Mouse (Mus musculus): Measurements from ENCODE around the gene Chsy1. TPM values are rescaled to one million over a fixed set of nuclear protein-coding genes. Genes with fewer than 3 reads are reported as not detected.

Chsy1 gene
- polyA plus RNA-seq, 1 experiment from 2014 or later, result 23.1 TPM

GRCm38 (mm10) chr7:66150411-66150810 lies 41.1 kb downstream of the Chsy1 start:
- no peak overlapping the region for H3K4me3 ChIP-seq (ENCODE audit: low read depth, low read length)
- no peak overlapping the region for H3K27ac ChIP-seq (ENCODE audit: low read depth, low read length)
- no peaks in the 10 kb centered on the region for H3K27me3 ChIP-seq (replicated peaks; ENCODE audit: control insufficient read depth, insufficient read depth, low read length)
- H3K36me3 ChIP-seq (ENCODE audit: control insufficient read depth, insufficient read depth, low read length), result peaks cover 16% of the 10 kb centered on the region; the same call in 1 of the 2 replicates
- H3K9ac ChIP-seq (ENCODE audit: low read depth, low read length), result no peak overlapping the region
- H3K9me3 ChIP-seq (ENCODE audit: control insufficient read depth, low read length), result no peaks in the 10 kb centered on the region
- DNase-seq (ENCODE audit: low spot score) (no peak), ATAC-seq (replicated peaks; ENCODE audit: low FRiP score) (no peak)
- H3K4me1 ChIP-seq (replicated peaks; ENCODE audit: control insufficient read depth, insufficient read depth, low read length), result 0 out of 2 replicates have a peak, but pooled peaks cover 6% of the 10 kb centered on the region
- H3K4me2 ChIP-seq, result no peak overlapping the region
- WGBS, result 80% methylated on average over 3 of the region's 3 CpGs

- no peak for ATAC-seq (replicated peaks; ENCODE audit: low FRiP score)
- Histone ChIP-seq H3K9me3 (ENCODE audit: control insufficient read depth, low read length) (no peaks in the 10 kb centered on the region), H3K4me2 (no peak overlapping the region), H3K27ac (ENCODE audit: low read depth, low read length) (no peak overlapping the region), H3K27me3 (replicated peaks; ENCODE audit: control insufficient read depth, insufficient read depth, low read length) (no peaks in the 10 kb centered on the region), H3K36me3 (ENCODE audit: control insufficient read depth, insufficient read depth, low read length) (peaks cover 6% of the 10 kb centered on the region; the same call in 1 of the 2 replicates), H3K4me1 (replicated peaks; ENCODE audit: control insufficient read depth, insufficient read depth, low read length) (0 out of 2 replicates have a peak, but pooled peaks cover 4% of the 10 kb centered on the region), H3K9ac (ENCODE audit: low read depth, low read length) (no peak overlapping the region), H3K4me3 (ENCODE audit: low read depth, low read length) (no peak overlapping the region)
- WGBS, result 84% methylated on average over 9 of the region's 9 CpGs
- no peak for DNase-seq (ENCODE audit: low spot score)
These were observed 48.1 kb downstream of the Chsy1 start for GRCm38 (mm10) chr7:66157413-66157812.

GRCm38 (mm10) chr7:66157861-66158415 lies 48.6 kb downstream of the Chsy1 start:
- ATAC-seq (replicated peaks; ENCODE audit: low FRiP score), result no peak
- Histone ChIP-seq H3K27me3 (replicated peaks; ENCODE audit: control insufficient read depth, insufficient read depth, low read length) (no peaks in the 10 kb centered on the region), H3K4me2 (no peak overlapping the region), H3K36me3 (ENCODE audit: control insufficient read depth, insufficient read depth, low read length) (peaks cover 2% of the 10 kb centered on the region; the same call in 1 of the 2 replicates), H3K4me1 (replicated peaks; ENCODE audit: control insufficient read depth, insufficient read depth, low read length) (0 out of 2 replicates have a peak, but pooled peaks cover 4% of the 10 kb centered on the region), H3K27ac (ENCODE audit: low read depth, low read length) (no peak overlapping the region), H3K4me3 (ENCODE audit: low read depth, low read length) (no peak overlapping the region), H3K9ac (ENCODE audit: low read depth, low read length) (no peak overlapping the region), H3K9me3 (ENCODE audit: control insufficient read depth, low read length) (no peaks in the 10 kb centered on the region)
- no peak for DNase-seq (ENCODE audit: low spot score)
- 92% methylated on average over 4 of the region's 4 CpGs for WGBS

GRCm38 (mm10) chr7:66158616-66159129 lies 49.4 kb downstream of the Chsy1 start:
- Histone ChIP-seq H3K4me2 (no peak overlapping the region), H3K4me3 (ENCODE audit: low read depth, low read length) (no peak overlapping the region), H3K27ac (ENCODE audit: low read depth, low read length) (no peak overlapping the region), H3K27me3 (replicated peaks; ENCODE audit: control insufficient read depth, insufficient read depth, low read length) (no peaks in the 10 kb centered on the region), H3K36me3 (ENCODE audit: control insufficient read depth, insufficient read depth, low read length) (no peaks in the 10 kb centered on the region), H3K9ac (ENCODE audit: low read depth, low read length) (no peak overlapping the region), H3K9me3 (ENCODE audit: control insufficient read depth, low read length) (no peaks in the 10 kb centered on the region), H3K4me1 (replicated peaks; ENCODE audit: control insufficient read depth, insufficient read depth, low read length) (0 out of 2 replicates have a peak, but pooled peaks cover 4% of the 10 kb centered on the region)
- no peak for DNase-seq (ENCODE audit: low spot score)
- WGBS, result 85% methylated on average over 9 of the region's 9 CpGs
- no peak for ATAC-seq (replicated peaks; ENCODE audit: low FRiP score)

- DNase-seq (ENCODE audit: low spot score) (no peak), ATAC-seq (replicated peaks; ENCODE audit: low FRiP score) (no peak)
- Histone ChIP-seq H3K9ac (ENCODE audit: low read depth, low read length) (no peak overlapping the region), H3K4me2 (no peak overlapping the region), H3K36me3 (ENCODE audit: control insufficient read depth, insufficient read depth, low read length) (no peaks in the 10 kb centered on the region), H3K4me3 (ENCODE audit: low read depth, low read length) (no peak overlapping the region), H3K27me3 (replicated peaks; ENCODE audit: control insufficient read depth, insufficient read depth, low read length) (no peaks in the 10 kb centered on the region), H3K4me1 (replicated peaks; ENCODE audit: control insufficient read depth, insufficient read depth, low read length) (peaks cover 4% of the 10 kb centered on the region; the same call in 1 of the 2 replicates), H3K9me3 (ENCODE audit: control insufficient read depth, low read length) (no peaks in the 10 kb centered on the region), H3K27ac (ENCODE audit: low read depth, low read length) (no peak overlapping the region)
- WGBS, result 54% methylated on average over 5 of the region's 5 CpGs
These were observed 50.6 kb downstream of the Chsy1 start for GRCm38 (mm10) chr7:66159961-66160360.

- DNase-seq (ENCODE audit: low spot score) (no peak), ATAC-seq (replicated peaks; ENCODE audit: low FRiP score) (no peak)
- H3K9me3 ChIP-seq (ENCODE audit: control insufficient read depth, low read length), result no peaks in the 10 kb centered on the region
- no peak overlapping the region for H3K9ac ChIP-seq (ENCODE audit: low read depth, low read length)
- WGBS, result 78% methylated on average over 6 of the region's 6 CpGs
- H3K4me3 ChIP-seq (ENCODE audit: low read depth, low read length), result no peak overlapping the region
- no peak overlapping the region for H3K4me2 ChIP-seq
- H3K36me3 ChIP-seq (ENCODE audit: control insufficient read depth, insufficient read depth, low read length), result no peaks in the 10 kb centered on the region
- H3K27ac ChIP-seq (ENCODE audit: low read depth, low read length), result no peak overlapping the region
- peaks cover 4% of the 10 kb centered on the region; the same call in 1 of the 2 replicates for H3K4me1 ChIP-seq (replicated peaks; ENCODE audit: control insufficient read depth, insufficient read depth, low read length)
- no peaks in the 10 kb centered on the region for H3K27me3 ChIP-seq (replicated peaks; ENCODE audit: control insufficient read depth, insufficient read depth, low read length)
These were observed 52.5 kb downstream of the Chsy1 start for GRCm38 (mm10) chr7:66161836-66162235.

- Histone ChIP-seq H3K36me3 (ENCODE audit: control insufficient read depth, insufficient read depth, low read length) (no peaks in the 10 kb centered on the region), H3K4me2 (no peak overlapping the region), H3K27ac (ENCODE audit: low read depth, low read length) (no peak overlapping the region), H3K9ac (ENCODE audit: low read depth, low read length) (no peak overlapping the region), H3K27me3 (replicated peaks; ENCODE audit: control insufficient read depth, insufficient read depth, low read length) (no peaks in the 10 kb centered on the region), H3K9me3 (ENCODE audit: control insufficient read depth, low read length) (no peaks in the 10 kb centered on the region), H3K4me1 (replicated peaks; ENCODE audit: control insufficient read depth, insufficient read depth, low read length) (peaks cover 4% of the 10 kb centered on the region; the same call in 1 of the 2 replicates), H3K4me3 (ENCODE audit: low read depth, low read length) (no peak overlapping the region)
- DNase-seq (ENCODE audit: low spot score), result no peak
- ATAC-seq (replicated peaks; ENCODE audit: low FRiP score), result no peak
- 91% methylated on average over 7 of the region's 7 CpGs for WGBS
These were observed 53.2 kb downstream of the Chsy1 start for GRCm38 (mm10) chr7:66162489-66162888.

GRCm38 (mm10) chr7:66162981-66163380 lies 53.7 kb downstream of the Chsy1 start:
- Histone ChIP-seq H3K9ac (ENCODE audit: low read depth, low read length) (no peak overlapping the region), H3K4me1 (replicated peaks; ENCODE audit: control insufficient read depth, insufficient read depth, low read length) (peaks cover 4% of the 10 kb centered on the region; the same call in 1 of the 2 replicates), H3K4me2 (no peak overlapping the region), H3K27ac (ENCODE audit: low read depth, low read length) (no peak overlapping the region), H3K27me3 (replicated peaks; ENCODE audit: control insufficient read depth, insufficient read depth, low read length) (no peaks in the 10 kb centered on the region), H3K36me3 (ENCODE audit: control insufficient read depth, insufficient read depth, low read length) (no peaks in the 10 kb centered on the region), H3K4me3 (ENCODE audit: low read depth, low read length) (no peak overlapping the region), H3K9me3 (ENCODE audit: control insufficient read depth, low read length) (no peaks in the 10 kb centered on the region)
- no peak for DNase-seq (ENCODE audit: low spot score)
- WGBS, result 96% methylated on average over 1 of the region's 1 CpGs
- ATAC-seq (replicated peaks; ENCODE audit: low FRiP score), result no peak
